Mouse (Mus musculus) limb, embryonic 14.5 days (tissue): ENCODE results near the gene Gpha2. TPM values are rescaled to one million over a fixed set of nuclear protein-coding genes. Genes with fewer than 3 reads are reported as not detected.
A peak's percentile ranks its signal among the peaks of the same experiment; 100 is the strongest.

ENCODE experiments used
- ATAC-seq: fragments of 200-750 bp; cut with Nextera tagmentation; 2 replicates; pipeline ENCODE4 v1.8.0; 2017; ENCODE audit warnings: low read depth, moderate number of reproducible peaks, moderate TSS enrichment; ENCODE audit not compliant: low FRiP score
- DNase-seq: peaks from one replicate; pipeline ENCODE4 v3.0.0-alpha.2; 2015; ENCODE audit warnings: low spot score
- H3K27ac ChIP-seq: fragments of 300-500 bp; sonication (generic); replicated peaks from 2 replicates; pipeline ENCODE4 v1.5.1; 2014; ENCODE audit warnings: low read depth, mild to moderate bottlenecking, low read length, moderate library complexity, mixed read lengths
- H3K27me3 ChIP-seq: fragments of 300-500 bp; sonication (generic); 2 replicates; pipeline ENCODE4 v1.6.1; 2014; ENCODE audit warnings: low read length, mixed read lengths; ENCODE audit not compliant: control insufficient read depth, insufficient read depth
- H3K36me3 ChIP-seq: fragments of 300-500 bp; sonication (generic); 2 replicates; pipeline ENCODE4 v1.6.1; 2014; ENCODE audit warnings: mild to moderate bottlenecking, low read length, moderate library complexity, mixed read lengths; ENCODE audit not compliant: control insufficient read depth, insufficient read depth
- H3K4me1 ChIP-seq: fragments of 300-500 bp; sonication (generic); 2 replicates; pipeline ENCODE4 v1.6.1; 2014; ENCODE audit warnings: antibody characterized with exemption, low read length, mixed read lengths; ENCODE audit not compliant: control insufficient read depth, insufficient read depth
- H3K4me2 ChIP-seq: fragments of 300-500 bp; sonication (generic); replicated peaks from 2 replicates; pipeline ENCODE4 v1.6.1; 2014; ENCODE audit warnings: low read depth, mild to moderate bottlenecking, low read length, moderate library complexity; ENCODE audit not compliant: severe bottlenecking
- H3K4me3 ChIP-seq: fragments of 300-500 bp; sonication (generic); replicated peaks from 2 replicates; pipeline ENCODE4 v1.5.1; 2014; ENCODE audit warnings: low read length
- H3K9ac ChIP-seq: fragments of 300-500 bp; sonication (generic); 2 replicates; pipeline ENCODE4 v1.6.1; 2014; ENCODE audit warnings: mild to moderate bottlenecking, low read depth, low read length, moderate library complexity; ENCODE audit not compliant: severe bottlenecking
- H3K9me3 ChIP-seq: fragments of 300-500 bp; sonication (generic); 2 replicates; pipeline ENCODE4 v1.6.1; 2016; ENCODE audit warnings: low read length; ENCODE audit not compliant: control insufficient read depth
- POLR2A ChIP-seq: fragments of 200-500 bp; IDR thresholded peaks from 2 replicates; pipeline ENCODE4 v1.8.0; 2012; ENCODE audit warnings: inconsistent platforms, mild to moderate bottlenecking, moderate library complexity, borderline replicate concordance; ENCODE audit not compliant: insufficient read depth, insufficient read length; ENCODE audit errors: extremely low read depth
- WGBS: fragments of 180-500 bp; shearing (Covaris S2); extraction: QIAGEN DNeasy Blood & Tissue Kit; methylation state at CpG from one replicate; pipeline ENCODE4 v1.1.7; 2014; 5-methylcytosine and 5-hydroxymethylcytosine counted together
- polyA plus RNA-seq, 2 experiments: library from polyadenylated mRNA; depleted of rRNA in 1 of 2; stranded (reverse) in 1 of 2; unstranded in 1 of 2; fragments of >200 nt; fragmentation: Nextera tagmentation in 1 of 2; extraction: Ambion mirVana in 1 of 2; gene quantifications; 2 replicates each; pipeline versions ENCODE4 v1.2.1 to v1.2.3; 2012 to 2014

Gene Gpha2
- polyA plus RNA-seq, 2 experiments = 1.5 to 2.3 TPM

DNA sequence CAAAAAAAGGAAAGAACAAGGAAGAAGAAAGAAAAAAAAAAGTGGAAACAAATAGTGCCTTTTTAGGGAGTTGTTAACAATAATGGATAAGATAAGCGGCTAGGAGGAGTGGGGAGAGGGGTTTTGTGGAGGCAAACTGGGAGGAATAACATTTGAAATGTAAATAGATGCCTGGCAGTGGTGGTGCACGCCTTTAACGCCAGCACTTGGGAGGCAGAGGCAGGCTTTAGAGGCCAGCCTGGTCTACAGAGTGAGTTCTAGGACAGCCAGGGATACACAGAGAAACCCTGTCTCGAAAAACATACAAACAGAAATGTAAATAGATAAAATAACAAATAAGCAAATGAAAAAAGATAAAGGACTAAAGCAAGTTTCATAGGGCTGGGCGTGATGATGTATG, 14.5 kb downstream of the Gpha2 start:
- Histone ChIP-seq H3K4me2 (peak overlapping the region; percentile 20; the same call in 1 of the 2 replicates), H3K36me3 (peaks cover 17% of the 10 kb centered on the region; the same call in 1 of the 2 replicates), H3K4me3 (peak overlapping the region; percentile 60), H3K27me3 (no peaks in the 10 kb centered on the region), H3K4me1 (peaks cover 7% of the 10 kb centered on the region), H3K27ac (peak overlapping the region; percentile 44; the same call in 1 of the 2 replicates), H3K9me3 (no peaks in the 10 kb centered on the region), H3K9ac (no peak overlapping the region)
- TF ChIP-seq POLR2A = no peak
- 34% methylated on average over 5 of the region's 5 CpGs for WGBS
- ATAC-seq (no peak), DNase-seq (no peak)

DNA sequence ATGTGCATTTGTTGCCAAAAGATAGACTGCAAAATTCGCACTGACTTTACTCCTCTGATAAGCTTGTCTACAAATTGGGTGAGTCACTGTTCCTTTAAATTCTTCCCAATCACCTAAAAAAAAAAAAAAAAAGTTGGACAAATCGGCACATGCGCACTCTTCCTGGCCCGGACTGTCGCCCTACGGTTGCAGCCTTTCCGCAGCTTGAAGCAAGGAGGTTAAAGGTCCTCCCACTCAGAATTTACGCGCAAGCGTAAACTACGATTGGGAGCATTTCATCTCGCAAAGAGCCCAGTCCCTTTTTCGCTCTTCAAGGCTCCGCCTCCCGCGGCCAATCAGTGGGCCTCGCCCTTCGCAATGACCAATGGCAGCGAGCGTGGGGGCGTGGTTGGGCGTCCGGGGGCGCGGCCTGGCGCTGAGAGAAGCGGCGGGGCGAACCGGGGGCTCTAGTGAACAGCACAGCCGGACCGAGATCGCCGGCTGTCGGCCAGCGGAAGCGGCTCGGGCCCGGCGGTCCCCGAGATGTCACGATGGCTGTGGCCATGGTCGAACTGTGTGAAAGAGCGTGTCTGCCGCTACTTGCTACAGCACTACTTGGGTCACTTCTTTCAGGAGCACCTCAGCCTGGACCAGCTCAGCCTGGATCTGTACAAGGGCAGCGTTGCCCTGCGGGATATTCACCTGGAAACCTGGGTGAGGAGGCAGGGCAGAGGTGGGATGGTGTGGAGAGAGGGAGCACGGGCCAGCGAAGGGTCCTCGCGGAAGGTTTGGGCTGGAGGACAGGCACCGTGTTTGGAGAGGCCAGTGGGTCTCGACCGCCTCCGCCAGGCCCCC, 15.3 kb downstream of the Gpha2 start, which contains the start of gene Atg2a:
Gene Atg2a (plus strand): TSS at position 395 of the 834 bp plus-strand sequence.
- Histone ChIP-seq H3K9ac (peak within 1 kb of the TSS; percentile 62), H3K4me1 (peaks cover 7% of the 10 kb centered on the region), H3K27ac (peak within 1 kb of the TSS; percentile 44; the same call in 1 of the 2 replicates), H3K36me3 (peaks cover 23% of the 10 kb centered on the region), H3K9me3 (no peaks in the 10 kb centered on the region), H3K4me2 (peak within 1 kb of the TSS; percentile 58), H3K27me3 (no peaks in the 10 kb centered on the region), H3K4me3 (peak within 1 kb of the TSS; percentile 60)
- peak; percentile 99 for DNase-seq
- peak; percentile 95 for ATAC-seq
- under 1% methylated on average over 55 of the region's 55 CpGs for WGBS
- peak; percentile 54; the same call in 1 of the 2 replicates for TF ChIP-seq POLR2A

- TF ChIP-seq POLR2A = no peak
- DNase-seq (peak; percentile 12), ATAC-seq (no peak)
- peak overlapping the region; percentile 62 for H3K9ac ChIP-seq
- peak overlapping the region; percentile 58 for H3K4me2 ChIP-seq
- 0% methylated on average over 4 of the region's 4 CpGs for WGBS
- H3K36me3 ChIP-seq = peaks cover 29% of the 10 kb centered on the region
- H3K4me3 ChIP-seq = peak overlapping the region; percentile 60
- peaks cover 7% of the 10 kb centered on the region for H3K4me1 ChIP-seq
- H3K27ac ChIP-seq = no peak overlapping the region
- no peaks in the 10 kb centered on the region for H3K9me3 ChIP-seq
- no peaks in the 10 kb centered on the region for H3K27me3 ChIP-seq
Measured at GRCm38 (mm10) chr19:6242281-6242680, 16.1 kb downstream of the Gpha2 start.

DNA sequence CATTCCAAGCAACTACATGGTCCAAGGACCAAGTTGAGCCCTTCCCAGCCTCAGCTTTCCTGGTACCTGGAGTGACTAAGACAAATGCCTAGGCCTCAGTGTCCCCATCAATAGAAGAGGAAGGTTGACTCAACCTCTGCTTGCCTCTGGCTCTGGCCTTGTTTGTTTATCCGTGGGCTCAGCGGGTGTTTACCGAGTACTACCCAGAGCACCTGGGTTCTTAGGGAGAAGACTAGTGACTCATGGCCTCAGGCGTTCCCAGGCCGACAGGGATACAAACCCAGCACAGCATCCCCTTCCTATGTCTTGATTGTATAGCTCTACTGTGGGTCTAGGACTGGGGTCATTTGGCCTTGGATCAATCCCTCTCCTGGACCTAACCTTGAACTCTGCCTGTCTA, 17.0 kb downstream of the Gpha2 start:
- no peak for TF ChIP-seq POLR2A
- ATAC-seq (no peak), DNase-seq (no peak)
- no peak overlapping the region for H3K4me2 ChIP-seq
- H3K9ac ChIP-seq = no peak overlapping the region
- no peak overlapping the region for H3K4me3 ChIP-seq
- no peaks in the 10 kb centered on the region for H3K9me3 ChIP-seq
- H3K4me1 ChIP-seq = peaks cover 7% of the 10 kb centered on the region
- H3K27me3 ChIP-seq = no peaks in the 10 kb centered on the region
- no peak overlapping the region for H3K27ac ChIP-seq
- H3K36me3 ChIP-seq = peaks cover 39% of the 10 kb centered on the region
- 89% methylated on average over 5 of the region's 5 CpGs for WGBS

DNA sequence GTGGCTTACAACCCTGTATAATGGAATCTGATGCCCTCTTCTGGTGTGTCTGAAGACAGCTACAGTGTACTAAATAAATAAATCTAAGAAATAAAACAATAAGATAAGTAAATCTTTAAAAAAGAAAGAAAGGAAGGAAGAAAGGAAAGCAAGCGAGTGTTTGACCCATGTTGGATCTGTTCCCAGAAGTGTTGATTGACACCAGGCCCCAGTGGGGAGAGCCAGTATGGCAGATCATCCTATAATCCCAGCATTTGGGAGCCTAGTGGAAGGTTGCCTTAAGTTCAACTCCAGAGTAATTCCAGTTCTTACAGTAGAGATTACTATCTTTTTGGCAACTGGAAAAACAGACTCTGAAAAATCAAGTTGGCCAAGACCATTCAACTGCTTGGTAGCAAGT, 19.6 kb downstream of the Gpha2 start:
- H3K9ac ChIP-seq = no peak overlapping the region
- ATAC-seq (no peak), DNase-seq (no peak)
- H3K4me2 ChIP-seq = no peak overlapping the region
- peaks cover 53% of the 10 kb centered on the region for H3K36me3 ChIP-seq
- no peak overlapping the region for H3K27ac ChIP-seq
- H3K4me3 ChIP-seq = no peak overlapping the region
- WGBS = 85% methylated on average over 1 of the region's 1 CpGs
- no peak for TF ChIP-seq POLR2A
- H3K27me3 ChIP-seq = no peaks in the 10 kb centered on the region
- peaks cover 7% of the 10 kb centered on the region for H3K4me1 ChIP-seq
- no peaks in the 10 kb centered on the region for H3K9me3 ChIP-seq
